Mouse (Mus musculus): ENCODE data around the gene Sema5b. TPM values are rescaled to one million over a fixed set of nuclear protein-coding genes. Genes with fewer than 3 reads are reported as not detected.
A peak's percentile ranks its signal among the peaks of the same experiment; 100 is the strongest.

Sema5b gene
- total and polyA plus RNA-seq, 2 experiments from 2014 or later: 11.4 to 46.5 TPM

DNA sequence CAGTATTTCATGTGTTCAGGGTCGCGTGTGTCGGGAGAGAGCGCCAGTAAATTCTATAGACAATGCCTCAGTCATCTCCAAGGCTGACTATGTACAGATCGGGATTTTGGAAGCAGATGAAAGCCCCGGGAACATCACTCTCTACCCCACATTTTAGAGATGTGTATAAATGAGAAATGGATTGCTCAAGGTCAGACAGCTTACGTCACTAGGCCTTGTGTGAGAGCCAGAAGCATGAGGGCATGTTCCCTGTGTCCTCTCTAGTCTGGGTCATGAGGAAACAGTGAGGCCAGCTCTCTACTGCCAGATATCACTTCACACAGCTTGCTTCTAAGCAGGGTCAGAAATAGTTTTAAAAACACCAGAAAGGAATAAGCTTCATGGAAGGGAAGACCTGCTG, 150.7 kb downstream of the Sema5b start:
- Histone ChIP-seq H3K9me3 (ENCODE audit: low read length) (no peaks in the 10 kb centered on the region), H3K36me3 (ENCODE audit: insufficient read depth, low read length) (peaks cover 2% of the 10 kb centered on the region; the same call in 1 of the 2 replicates), H3K27ac (ENCODE audit: low read depth, low read length) (no peak overlapping the region), H3K4me3 (ENCODE audit: low read depth, low read length) (no peak overlapping the region), H3K4me2 (ENCODE audit: low read depth, low read length, poor library complexity, severe bottlenecking) (no peak overlapping the region), H3K4me1 (ENCODE audit: insufficient read depth, low read length) (peaks cover 1% of the 10 kb centered on the region; the same call in 1 of the 2 replicates), H3K9ac (replicated peaks; ENCODE audit: low read length, poor library complexity, severe bottlenecking) (no peak overlapping the region), H3K27me3 (ENCODE audit: insufficient read depth, low read length) (no peaks in the 10 kb centered on the region)
- no peak for ATAC-seq (ENCODE audit: low FRiP score)
- no peak for DNase-seq (ENCODE audit: low spot score)
- 91% methylated on average over 7 of the region's 7 CpGs for WGBS
- no peak for TF ChIP-seq CTCF (IDR thresholded peaks at IDR 0.05)

DNA sequence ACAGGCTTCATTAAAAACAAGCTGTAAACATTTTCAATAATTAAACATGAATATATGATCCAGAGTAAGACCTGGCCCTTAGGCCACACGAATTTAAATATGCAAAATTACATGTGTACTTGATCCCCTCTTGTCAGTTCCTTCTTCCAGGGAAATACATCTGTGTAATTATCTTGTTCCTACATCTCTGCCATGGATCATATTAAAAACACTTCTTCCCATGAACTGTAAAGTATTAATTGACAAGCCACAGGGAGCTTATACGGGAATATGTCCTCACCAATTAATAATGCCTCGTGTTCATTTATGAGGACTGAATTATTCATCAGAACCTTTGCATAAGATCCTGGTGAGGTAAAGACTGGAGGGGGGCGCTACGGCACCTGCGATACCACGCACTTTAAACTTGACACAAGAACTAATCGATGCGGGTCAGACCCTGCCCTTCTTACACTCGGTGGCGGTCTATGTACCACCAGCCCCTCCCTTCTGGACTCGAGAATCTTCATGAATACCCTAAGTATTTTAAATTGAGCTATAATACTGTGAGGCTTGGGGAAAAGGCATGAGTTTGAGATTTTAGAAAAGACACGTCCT, 153.4 kb downstream of the Sema5b start:
- no peaks in the 10 kb centered on the region for H3K9me3 ChIP-seq (ENCODE audit: low read length)
- no peaks in the 10 kb centered on the region for H3K27me3 ChIP-seq (ENCODE audit: insufficient read depth, low read length)
- ATAC-seq (ENCODE audit: low FRiP score) (no peak), DNase-seq (ENCODE audit: low spot score) (no peak)
- H3K27ac ChIP-seq (ENCODE audit: low read depth, low read length): no peak overlapping the region
- WGBS: 55% methylated on average over 13 of the region's 13 CpGs
- no peaks in the 10 kb centered on the region for H3K4me1 ChIP-seq (ENCODE audit: insufficient read depth, low read length)
- TF ChIP-seq CTCF (IDR thresholded peaks at IDR 0.05): no peak
- H3K36me3 ChIP-seq (ENCODE audit: insufficient read depth, low read length): peaks cover 11% of the 10 kb centered on the region
- no peak overlapping the region for H3K4me3 ChIP-seq (ENCODE audit: low read depth, low read length)
- no peak overlapping the region for H3K9ac ChIP-seq (replicated peaks; ENCODE audit: low read length, poor library complexity, severe bottlenecking)
- H3K4me2 ChIP-seq (ENCODE audit: low read depth, low read length, poor library complexity, severe bottlenecking): no peak overlapping the region

DNA sequence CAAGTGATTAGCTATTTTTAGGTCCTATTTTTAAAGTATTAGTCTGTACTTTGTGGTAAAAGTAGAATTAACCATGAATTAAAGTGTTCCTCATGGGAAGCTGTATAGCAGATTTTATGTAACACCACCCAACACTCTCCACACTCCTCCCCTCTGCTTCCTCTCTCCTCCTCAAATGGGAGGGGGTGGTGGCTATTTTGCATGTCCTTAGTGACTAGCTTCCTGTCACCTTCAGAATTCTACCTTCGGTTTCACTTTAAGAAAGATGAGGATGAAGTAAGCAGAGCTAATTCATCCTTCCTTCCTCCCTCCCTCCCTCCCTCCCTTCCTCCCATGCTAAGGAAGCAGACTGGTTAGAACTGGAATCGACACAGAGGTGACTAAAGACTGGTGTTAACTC, 155.2 kb downstream of the Sema5b start:
- no peaks in the 10 kb centered on the region for H3K4me1 ChIP-seq (ENCODE audit: insufficient read depth, low read length)
- H3K9me3 ChIP-seq (ENCODE audit: low read length): no peaks in the 10 kb centered on the region
- H3K9ac ChIP-seq (replicated peaks; ENCODE audit: low read length, poor library complexity, severe bottlenecking): no peak overlapping the region
- WGBS: 83% methylated on average over 2 of the region's 2 CpGs
- no peak for DNase-seq (ENCODE audit: low spot score)
- ATAC-seq (ENCODE audit: low FRiP score): no peak
- TF ChIP-seq CTCF (IDR thresholded peaks at IDR 0.05): no peak
- no peaks in the 10 kb centered on the region for H3K27me3 ChIP-seq (ENCODE audit: insufficient read depth, low read length)
- peaks cover 11% of the 10 kb centered on the region for H3K36me3 ChIP-seq (ENCODE audit: insufficient read depth, low read length)
- no peak overlapping the region for H3K4me2 ChIP-seq (ENCODE audit: low read depth, low read length, poor library complexity, severe bottlenecking)
- no peak overlapping the region for H3K27ac ChIP-seq (ENCODE audit: low read depth, low read length)
- no peak overlapping the region for H3K4me3 ChIP-seq (ENCODE audit: low read depth, low read length)

DNA sequence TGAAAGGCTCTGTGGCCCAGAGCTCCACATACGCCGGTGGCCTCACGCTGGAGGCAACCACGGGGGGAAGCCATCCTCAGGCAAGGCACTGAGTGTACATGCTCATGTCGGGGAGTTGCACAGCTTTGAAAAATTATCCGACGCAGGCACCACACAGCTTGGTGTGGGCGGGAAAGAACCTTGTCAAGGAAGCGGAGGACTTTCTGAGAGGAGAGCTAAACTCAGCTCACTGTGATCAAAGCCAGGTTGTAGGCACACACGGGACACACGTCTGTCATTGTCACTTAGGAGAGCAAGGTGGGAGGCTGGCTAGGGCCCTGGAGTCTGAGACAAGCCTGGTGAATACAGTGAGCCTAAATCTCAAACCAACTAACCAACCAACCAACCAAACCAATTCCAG, 160.9 kb downstream of the Sema5b start:
- no peak for ATAC-seq (ENCODE audit: low FRiP score)
- Histone ChIP-seq H3K27me3 (ENCODE audit: insufficient read depth, low read length) (no peaks in the 10 kb centered on the region), H3K36me3 (ENCODE audit: insufficient read depth, low read length) (peaks cover 17% of the 10 kb centered on the region; the same call in 1 of the 2 replicates), H3K4me3 (ENCODE audit: low read depth, low read length) (no peak overlapping the region), H3K4me2 (ENCODE audit: low read depth, low read length, poor library complexity, severe bottlenecking) (no peak overlapping the region), H3K9ac (replicated peaks; ENCODE audit: low read length, poor library complexity, severe bottlenecking) (no peak overlapping the region), H3K9me3 (ENCODE audit: low read length) (no peaks in the 10 kb centered on the region), H3K27ac (ENCODE audit: low read depth, low read length) (no peak overlapping the region), H3K4me1 (ENCODE audit: insufficient read depth, low read length) (no peaks in the 10 kb centered on the region)
- DNase-seq (ENCODE audit: low spot score): no peak
- no peak for TF ChIP-seq CTCF (IDR thresholded peaks at IDR 0.05)
- WGBS: 48% methylated on average over 11 of the region's 11 CpGs

DNA sequence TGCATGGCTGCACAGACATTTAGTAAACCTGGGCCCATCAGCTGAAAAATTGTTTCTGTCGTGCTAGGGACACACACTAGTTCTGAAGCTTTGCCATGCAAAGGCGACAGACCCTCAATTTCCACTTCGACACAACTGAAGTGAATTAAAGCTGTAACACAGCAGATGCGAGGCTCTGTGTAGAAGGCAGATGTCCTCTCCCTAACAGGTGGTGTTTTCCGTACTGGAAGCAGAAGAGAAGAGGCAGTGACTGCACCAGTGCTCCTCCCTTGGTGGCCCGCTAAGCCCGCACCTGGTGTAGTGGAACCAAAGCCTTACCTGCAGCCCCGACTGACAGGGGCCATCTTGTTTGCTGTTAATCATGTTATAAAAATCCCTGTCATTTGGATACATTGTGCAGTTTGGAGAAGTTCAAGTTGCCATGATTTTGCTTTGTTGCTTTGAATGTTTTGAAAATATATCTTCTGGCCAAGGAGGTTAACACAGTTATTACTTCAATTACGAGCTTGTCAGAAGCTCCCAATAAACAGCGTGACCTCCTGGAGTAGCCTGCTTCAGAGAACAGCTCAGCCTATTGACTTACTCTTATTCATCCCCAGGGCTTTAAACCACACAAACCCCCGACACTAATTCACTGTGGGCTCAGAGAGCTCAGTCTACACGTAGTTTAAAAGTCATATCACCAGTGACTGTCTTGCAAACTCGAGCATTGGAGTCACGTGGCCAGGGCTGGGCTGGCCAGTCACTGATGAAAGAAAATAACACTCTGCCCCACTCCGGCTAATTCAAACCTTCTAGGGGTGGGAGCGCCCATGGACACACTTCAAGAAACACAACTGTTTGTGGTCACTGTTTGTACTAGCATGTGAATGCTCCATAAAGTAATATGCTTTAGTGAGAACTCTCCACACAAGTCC, 163.1 kb downstream of the Sema5b start:
- TF ChIP-seq CTCF (IDR thresholded peaks at IDR 0.05): no peak
- no peak for ATAC-seq (ENCODE audit: low FRiP score)
- DNase-seq (ENCODE audit: low spot score): peak; percentile 54
- no peak overlapping the region for H3K27ac ChIP-seq (ENCODE audit: low read depth, low read length)
- H3K4me1 ChIP-seq (ENCODE audit: insufficient read depth, low read length): no peaks in the 10 kb centered on the region
- H3K27me3 ChIP-seq (ENCODE audit: insufficient read depth, low read length): no peaks in the 10 kb centered on the region
- H3K4me3 ChIP-seq (ENCODE audit: low read depth, low read length): no peak overlapping the region
- no peak overlapping the region for H3K9ac ChIP-seq (replicated peaks; ENCODE audit: low read length, poor library complexity, severe bottlenecking)
- no peak overlapping the region for H3K4me2 ChIP-seq (ENCODE audit: low read depth, low read length, poor library complexity, severe bottlenecking)
- 53% methylated on average over 16 of the region's 16 CpGs for WGBS
- no peaks in the 10 kb centered on the region for H3K9me3 ChIP-seq (ENCODE audit: low read length)
- peaks cover 9% of the 10 kb centered on the region; the same call in 1 of the 2 replicates for H3K36me3 ChIP-seq (ENCODE audit: insufficient read depth, low read length)

DNA sequence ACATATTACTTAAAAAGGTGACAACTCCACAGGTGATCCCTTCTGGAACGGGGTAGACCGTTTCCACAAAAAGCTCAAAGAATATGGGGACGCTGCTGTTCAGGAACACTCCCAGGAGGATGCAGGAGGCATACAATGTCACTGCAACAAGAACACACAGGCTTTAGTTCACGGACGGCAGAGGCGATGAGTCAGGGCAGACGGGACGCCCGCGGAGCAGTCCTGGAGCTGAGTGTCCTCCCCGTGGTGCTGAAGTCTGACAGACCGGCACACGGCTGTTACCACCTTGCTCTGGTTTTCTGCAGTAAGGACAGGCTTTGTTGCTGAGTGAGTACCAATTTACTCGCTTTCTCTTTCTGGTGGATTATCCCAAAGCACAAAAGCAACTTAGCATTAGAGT, 163.9 kb downstream of the Sema5b start:
- no peak for TF ChIP-seq CTCF (IDR thresholded peaks at IDR 0.05)
- DNase-seq (ENCODE audit: low spot score) (no peak), ATAC-seq (ENCODE audit: low FRiP score) (no peak)
- H3K4me3 ChIP-seq (ENCODE audit: low read depth, low read length): no peak overlapping the region
- H3K9ac ChIP-seq (replicated peaks; ENCODE audit: low read length, poor library complexity, severe bottlenecking): no peak overlapping the region
- H3K4me2 ChIP-seq (ENCODE audit: low read depth, low read length, poor library complexity, severe bottlenecking): no peak overlapping the region
- no peaks in the 10 kb centered on the region for H3K27me3 ChIP-seq (ENCODE audit: insufficient read depth, low read length)
- 62% methylated on average over 14 of the region's 14 CpGs for WGBS
- H3K4me1 ChIP-seq (ENCODE audit: insufficient read depth, low read length): no peaks in the 10 kb centered on the region
- H3K27ac ChIP-seq (ENCODE audit: low read depth, low read length): no peak overlapping the region
- no peaks in the 10 kb centered on the region for H3K9me3 ChIP-seq (ENCODE audit: low read length)
- peaks cover 9% of the 10 kb centered on the region; the same call in 1 of the 2 replicates for H3K36me3 ChIP-seq (ENCODE audit: insufficient read depth, low read length)
